Mouse (Mus musculus): ENCODE data around the gene Ppp1r14c. TPM values are rescaled to one million over a fixed set of nuclear protein-coding genes. Genes with fewer than 3 reads are reported as not detected.
"Not testable (repeated sequence)": the region's sequence is repeated elsewhere in the genome, so short reads cannot be mapped to it uniquely, and the experiment has no call there.

Gene Ppp1r14c
- polyA plus RNA-seq, 1 experiment from 2014 or later = 6.7 TPM

- H3K4me2 ChIP-seq (replicated peaks); H3K27me3 ChIP-seq; H3K4me1 ChIP-seq; H3K4me3 ChIP-seq; H3K27ac ChIP-seq; H3K36me3 ChIP-seq; ATAC-seq (ENCODE audit: low FRiP score, low read depth); H3K9me3 ChIP-seq; H3K9ac ChIP-seq: not testable (repeated sequence)
- 89% methylated on average over 10 of the region's 10 CpGs for WGBS
Measured at GRCm38 (mm10) chr10:3446748-3447147, 80.9 kb downstream of the Ppp1r14c start.

- Histone ChIP-seq H3K4me3 (no peak overlapping the region), H3K27ac (no peak overlapping the region), H3K4me1 (no peaks in the 10 kb centered on the region), H3K9me3 (no peaks in the 10 kb centered on the region), H3K9ac (no peak overlapping the region), H3K27me3 (no peaks in the 10 kb centered on the region), H3K36me3 (no peaks in the 10 kb centered on the region), H3K4me2 (replicated peaks) (no peak overlapping the region)
- no peak for ATAC-seq (ENCODE audit: low FRiP score, low read depth)
- 86% methylated on average over 5 of the region's 5 CpGs for WGBS
Measured at GRCm38 (mm10) chr10:3448699-3449098, 82.8 kb downstream of the Ppp1r14c start.

GRCm38 (mm10) chr10:3451930-3452329 is 86.1 kb downstream of the Ppp1r14c start:
- no peak overlapping the region for H3K27ac ChIP-seq
- H3K9ac ChIP-seq = no peak overlapping the region
- no peak overlapping the region for H3K4me2 ChIP-seq (replicated peaks)
- no peak overlapping the region for H3K4me3 ChIP-seq
- H3K9me3 ChIP-seq = no peaks in the 10 kb centered on the region
- H3K4me1 ChIP-seq = no peaks in the 10 kb centered on the region
- no peaks in the 10 kb centered on the region for H3K36me3 ChIP-seq
- H3K27me3 ChIP-seq = no peaks in the 10 kb centered on the region
- WGBS = 71% methylated on average over 4 of the region's 4 CpGs
- no peak for ATAC-seq (ENCODE audit: low FRiP score, low read depth)

GRCm38 (mm10) chr10:3452822-3453475 is 87.1 kb downstream of the Ppp1r14c start:
- H3K4me1 ChIP-seq = no peaks in the 10 kb centered on the region
- no peaks in the 10 kb centered on the region for H3K27me3 ChIP-seq
- no peak for ATAC-seq (ENCODE audit: low FRiP score, low read depth)
- H3K27ac ChIP-seq = no peak overlapping the region
- H3K4me2 ChIP-seq (replicated peaks) = no peak overlapping the region
- H3K36me3 ChIP-seq = no peaks in the 10 kb centered on the region
- H3K9ac ChIP-seq = no peak overlapping the region
- H3K4me3 ChIP-seq = no peak overlapping the region
- H3K9me3 ChIP-seq = no peaks in the 10 kb centered on the region
- 84% methylated on average over 3 of the region's 3 CpGs for WGBS

- Histone ChIP-seq H3K4me1 (no peaks in the 10 kb centered on the region), H3K27me3 (no peaks in the 10 kb centered on the region), H3K36me3 (no peaks in the 10 kb centered on the region), H3K9me3 (no peaks in the 10 kb centered on the region), H3K4me3 (no peak overlapping the region), H3K4me2 (replicated peaks) (no peak overlapping the region), H3K9ac (no peak overlapping the region), H3K27ac (no peak overlapping the region)
- no peak for ATAC-seq (ENCODE audit: low FRiP score, low read depth)
- 71% methylated on average over 1 of the region's 1 CpGs for WGBS
Measured at GRCm38 (mm10) chr10:3458686-3459085, 92.8 kb downstream of the Ppp1r14c start.

- no peaks in the 10 kb centered on the region for H3K27me3 ChIP-seq
- H3K4me3 ChIP-seq = no peak overlapping the region
- H3K36me3 ChIP-seq = no peaks in the 10 kb centered on the region
- H3K4me2 ChIP-seq (replicated peaks) = no peak overlapping the region
- no peak overlapping the region for H3K27ac ChIP-seq
- 92% methylated on average over 1 of the region's 1 CpGs for WGBS
- no peaks in the 10 kb centered on the region for H3K4me1 ChIP-seq
- H3K9ac ChIP-seq = no peak overlapping the region
- no peak for ATAC-seq (ENCODE audit: low FRiP score, low read depth)
- no peaks in the 10 kb centered on the region for H3K9me3 ChIP-seq
Measured at GRCm38 (mm10) chr10:3460841-3461240, 95.0 kb downstream of the Ppp1r14c start.

- WGBS = 80% methylated on average over 4 of the region's 4 CpGs
- H3K27me3 ChIP-seq = no peaks in the 10 kb centered on the region
- no peak overlapping the region for H3K9ac ChIP-seq
- no peak overlapping the region for H3K27ac ChIP-seq
- H3K4me1 ChIP-seq = no peaks in the 10 kb centered on the region
- H3K4me2 ChIP-seq (replicated peaks) = no peak overlapping the region
- ATAC-seq (ENCODE audit: low FRiP score, low read depth) = no peak
- no peaks in the 10 kb centered on the region for H3K36me3 ChIP-seq
- no peaks in the 10 kb centered on the region for H3K9me3 ChIP-seq
- no peak overlapping the region for H3K4me3 ChIP-seq
Measured at GRCm38 (mm10) chr10:3466135-3466626, 100.3 kb downstream of the Ppp1r14c start.

GRCm38 (mm10) chr10:3468590-3468989 is 102.7 kb downstream of the Ppp1r14c start:
- Histone ChIP-seq H3K27me3 (no peaks in the 10 kb centered on the region), H3K4me2 (replicated peaks) (no peak overlapping the region), H3K27ac (no peak overlapping the region), H3K9ac (no peak overlapping the region), H3K4me1 (no peaks in the 10 kb centered on the region), H3K36me3 (no peaks in the 10 kb centered on the region), H3K9me3 (no peaks in the 10 kb centered on the region), H3K4me3 (no peak overlapping the region)
- no peak for ATAC-seq (ENCODE audit: low FRiP score, low read depth)
- WGBS = 83% methylated on average over 4 of the region's 4 CpGs

- Histone ChIP-seq H3K9ac (no peak overlapping the region), H3K27ac (no peak overlapping the region), H3K4me1 (no peaks in the 10 kb centered on the region), H3K27me3 (no peaks in the 10 kb centered on the region), H3K4me2 (replicated peaks) (no peak overlapping the region), H3K4me3 (no peak overlapping the region), H3K9me3 (no peaks in the 10 kb centered on the region), H3K36me3 (no peaks in the 10 kb centered on the region)
- ATAC-seq (ENCODE audit: low FRiP score, low read depth) = no peak
- 76% methylated on average over 1 of the region's 1 CpGs for WGBS
Measured at GRCm38 (mm10) chr10:3476611-3477010, 110.8 kb downstream of the Ppp1r14c start.

GRCm38 (mm10) chr10:3479772-3480171 is 113.9 kb downstream of the Ppp1r14c start:
- 71% methylated on average over 1 of the region's 1 CpGs for WGBS

GRCm38 (mm10) chr10:3490052-3490451 is 124.2 kb downstream of the Ppp1r14c start:
- Histone ChIP-seq H3K27ac (no peak overlapping the region), H3K27me3 (no peaks in the 10 kb centered on the region), H3K4me2 (replicated peaks) (no peak overlapping the region), H3K9me3 (no peaks in the 10 kb centered on the region), H3K4me3 (no peak overlapping the region), H3K4me1 (peaks cover 5% of the 10 kb centered on the region; the same call in 1 of the 2 replicates), H3K36me3 (no peaks in the 10 kb centered on the region), H3K9ac (no peak overlapping the region)
- no peak for ATAC-seq (ENCODE audit: low FRiP score, low read depth)
- WGBS = 90% methylated on average over 3 of the region's 3 CpGs

More at GRCm38 (mm10) chr10:3479772-3480171, 113.9 kb downstream of the Ppp1r14c start:
- no peak for ATAC-seq (ENCODE audit: low FRiP score, low read depth)
- Histone ChIP-seq H3K4me3 (no peak overlapping the region), H3K27me3 (no peaks in the 10 kb centered on the region), H3K9ac (no peak overlapping the region), H3K9me3 (peaks cover 6% of the 10 kb centered on the region; the same call in 1 of the 2 replicates), H3K4me2 (replicated peaks) (no peak overlapping the region), H3K4me1 (no peaks in the 10 kb centered on the region), H3K36me3 (no peaks in the 10 kb centered on the region), H3K27ac (no peak overlapping the region)

- no peaks in the 10 kb centered on the region for H3K27me3 ChIP-seq
- WGBS = 71% methylated on average over 2 of the region's 2 CpGs
Measured at GRCm38 (mm10) chr10:3496791-3497190, 130.9 kb downstream of the Ppp1r14c start.

GRCm38 (mm10) chr10:3500846-3501245 is 135.0 kb downstream of the Ppp1r14c start:
- not testable (repeated sequence) for H3K4me2 ChIP-seq (replicated peaks); H3K27ac ChIP-seq; H3K27me3 ChIP-seq; ATAC-seq (ENCODE audit: low FRiP score, low read depth); H3K36me3 ChIP-seq; H3K9ac ChIP-seq; H3K4me3 ChIP-seq; H3K4me1 ChIP-seq; H3K9me3 ChIP-seq
- 83% methylated on average over 6 of the region's 6 CpGs for WGBS

More at GRCm38 (mm10) chr10:3496791-3497190, 130.9 kb downstream of the Ppp1r14c start:
- no peak overlapping the region for H3K4me2 ChIP-seq (replicated peaks)
- no peak for ATAC-seq (ENCODE audit: low FRiP score, low read depth)
- H3K4me1 ChIP-seq = peaks cover under 1% of the 10 kb centered on the region; the same call in 1 of the 2 replicates
- H3K9ac ChIP-seq = no peak overlapping the region
- peaks cover 5% of the 10 kb centered on the region; the same call in 1 of the 2 replicates for H3K9me3 ChIP-seq
- no peak overlapping the region for H3K27ac ChIP-seq
- no peaks in the 10 kb centered on the region for H3K36me3 ChIP-seq
- H3K4me3 ChIP-seq = no peak overlapping the region
